Mouse (Mus musculus): ENCODE data around the gene Fam169a. TPM values are rescaled to one million over a fixed set of nuclear protein-coding genes. Genes with fewer than 3 reads are reported as not detected.

Fam169a gene
- polyA plus RNA-seq (2015; fragmentation: Nextera tagmentation; extraction: Ambion mirVana), result 2.1 and 2.4 TPM in 2 replicates

GRCm38 (mm10) chr13:97066649-97067550 lies at the start of gene Fam169a:
Gene Fam169a, plus strand, starts transcription at chr13:97067286.

GRCm38 (mm10) chr13:97034262-97034661 lies 32.8 kb upstream of the Fam169a start, which contains the start of gene 1700029F12Rik:
Gene 1700029F12Rik, minus strand, starts transcription at chr13:97034362.

GRCm38 (mm10) chr13:97099187-97099852 lies 32.2 kb downstream of the Fam169a start, which contains the start of gene Gm6169:
Gene Gm6169, minus strand, starts transcription at chr13:97099237.

GRCm38 (mm10) chr13:97137466-97138400 lies 70.6 kb downstream of the Fam169a start, which contains the start of the genes Gfm2 and Nsa2:
Gene Gfm2, plus strand, starts transcription at chr13:97137937.
Gene Nsa2, minus strand, starts transcription at chr13:97137937.

Other genes starting within 250 kb of the Fam169a start
- gene Gcnt4, start 142.6 kb upstream of the Fam169a start, polyA plus RNA-seq (2015; fragmentation: Nextera tagmentation; extraction: Ambion mirVana), result 0.14 and 0.29 TPM in 2 replicates
- 0.25 and 0.58 TPM in 2 replicates for gene 1700029F12Rik, start 32.9 kb upstream of the Fam169a start, polyA plus RNA-seq (2015; fragmentation: Nextera tagmentation; extraction: Ambion mirVana)
- 2.3 and 3.5 TPM in 2 replicates for gene Gm6169, start 32.0 kb downstream of the Fam169a start, polyA plus RNA-seq (2015; fragmentation: Nextera tagmentation; extraction: Ambion mirVana)
- gene Gfm2, start 70.7 kb downstream of the Fam169a start, polyA plus RNA-seq (2015; fragmentation: Nextera tagmentation; extraction: Ambion mirVana), result 11.4 and 20.5 TPM in 2 replicates
- gene Nsa2, start 70.7 kb downstream of the Fam169a start, polyA plus RNA-seq (2015; fragmentation: Nextera tagmentation; extraction: Ambion mirVana), result 62.2 and 73.0 TPM in 2 replicates
- 39.2 and 42.9 TPM in 2 replicates for gene Hexb, start 131.1 kb downstream of the Fam169a start, polyA plus RNA-seq (2015; fragmentation: Nextera tagmentation; extraction: Ambion mirVana)
- gene Enc1, start 173.8 kb downstream of the Fam169a start, polyA plus RNA-seq (2015; fragmentation: Nextera tagmentation; extraction: Ambion mirVana), result 1.5 and 2.0 TPM in 2 replicates